Mouse (Mus musculus): Measurements from ENCODE around the gene Edem3. TPM values are rescaled to one million over a fixed set of nuclear protein-coding genes. Genes with fewer than 3 reads are reported as not detected.

The Edem3 gene
- polyA plus RNA-seq, 1 experiment from 2014 or later: 15.0 TPM

- Histone ChIP-seq H3K36me3 (peaks cover under 1% of the 10 kb centered on the region; the same call in 1 of the 2 replicates), H3K4me3 (peak overlapping the region; percentile 98), H3K27ac (peak overlapping the region; percentile 90), H3K27me3 (ENCODE audit: insufficient read depth, poor library complexity, severe bottlenecking) (no peaks in the 10 kb centered on the region), H3K4me1 (peaks cover 23% of the 10 kb centered on the region), H3K9me3 (no peaks in the 10 kb centered on the region)
- WGBS: 6% methylated on average over 36 of the region's 36 CpGs
- DNase-seq (ENCODE audit: low spot score): peak; percentile 81
Measured at GRCm38 (mm10) chr1:151755660-151756424, 671 bp downstream of the Edem3 start.

GRCm38 (mm10) chr1:151756425-151756728, 1.2 kb downstream of the Edem3 start:
- Histone ChIP-seq H3K4me1 (peaks cover 23% of the 10 kb centered on the region), H3K27me3 (ENCODE audit: insufficient read depth, poor library complexity, severe bottlenecking) (no peaks in the 10 kb centered on the region), H3K4me3 (peak overlapping the region; percentile 98), H3K36me3 (peaks cover 6% of the 10 kb centered on the region; the same call in 1 of the 2 replicates), H3K9me3 (no peaks in the 10 kb centered on the region), H3K27ac (no peak overlapping the region)
- 18% methylated on average over 1 of the region's 1 CpGs for WGBS
- no peak for DNase-seq (ENCODE audit: low spot score)

DNA sequence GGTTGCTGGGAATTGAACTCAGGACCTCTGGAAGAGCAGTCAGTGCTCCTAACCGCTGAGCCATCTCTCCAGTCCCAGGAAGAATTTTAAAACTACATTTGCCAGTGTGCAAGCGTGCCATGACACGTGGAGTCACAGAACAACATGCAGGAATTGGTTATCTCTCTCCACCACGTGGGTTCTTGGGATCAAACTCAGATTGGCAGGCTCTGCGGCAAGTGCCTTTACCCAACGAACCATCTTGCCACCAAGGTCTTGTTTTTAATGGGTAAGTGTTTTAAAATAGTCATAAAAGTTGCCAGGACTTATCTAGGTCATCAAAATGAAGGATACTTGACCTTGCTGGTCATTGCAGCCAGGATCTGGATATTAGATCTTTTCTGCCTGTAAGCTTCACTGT, 3.1 kb downstream of the Edem3 start:
- Histone ChIP-seq H3K27ac (no peak overlapping the region), H3K4me3 (no peak overlapping the region), H3K9me3 (no peaks in the 10 kb centered on the region), H3K36me3 (peaks cover 12% of the 10 kb centered on the region; the same call in 1 of the 2 replicates), H3K4me1 (peaks cover 23% of the 10 kb centered on the region), H3K27me3 (ENCODE audit: insufficient read depth, poor library complexity, severe bottlenecking) (no peaks in the 10 kb centered on the region)
- WGBS: 84% methylated on average over 6 of the region's 6 CpGs
- no peak for DNase-seq (ENCODE audit: low spot score)

- H3K4me1 ChIP-seq: peaks cover 22% of the 10 kb centered on the region
- no peak overlapping the region for H3K4me3 ChIP-seq
- WGBS: 78% methylated on average over 2 of the region's 2 CpGs
- no peak overlapping the region for H3K27ac ChIP-seq
- H3K9me3 ChIP-seq: no peaks in the 10 kb centered on the region
- peaks cover 12% of the 10 kb centered on the region; the same call in 1 of the 2 replicates for H3K36me3 ChIP-seq
- H3K27me3 ChIP-seq (ENCODE audit: insufficient read depth, poor library complexity, severe bottlenecking): no peaks in the 10 kb centered on the region
- no peak for DNase-seq (ENCODE audit: low spot score)
Measured at GRCm38 (mm10) chr1:151758991-151759390, 3.8 kb downstream of the Edem3 start.

DNA sequence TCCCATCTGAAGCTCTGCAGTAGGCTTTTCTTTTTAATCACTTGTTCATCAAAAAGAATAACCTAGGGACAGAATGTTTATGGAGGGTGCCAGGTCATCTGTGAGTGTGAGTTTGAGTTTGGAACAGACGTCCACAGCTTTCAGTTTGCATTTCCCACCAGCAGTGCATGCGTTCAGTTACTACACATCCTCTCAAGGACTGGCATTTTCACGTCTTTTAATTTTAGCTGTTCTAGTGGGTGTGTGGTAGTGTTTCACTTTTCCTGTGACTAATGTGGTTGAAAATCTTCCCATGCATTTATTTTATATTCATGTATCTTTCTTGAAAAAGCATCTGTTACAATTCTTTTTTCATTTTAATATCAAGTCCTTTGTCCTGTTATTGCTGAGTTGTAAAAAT, 9.1 kb downstream of the Edem3 start:
- Histone ChIP-seq H3K27me3 (ENCODE audit: insufficient read depth, poor library complexity, severe bottlenecking) (no peaks in the 10 kb centered on the region), H3K36me3 (peaks cover 15% of the 10 kb centered on the region; the same call in 1 of the 2 replicates), H3K4me1 (0 out of 2 replicates have a peak, but pooled peaks cover 4% of the 10 kb centered on the region), H3K4me3 (no peak overlapping the region), H3K9me3 (no peaks in the 10 kb centered on the region), H3K27ac (no peak overlapping the region)
- WGBS: 83% methylated on average over 3 of the region's 3 CpGs
- no peak for DNase-seq (ENCODE audit: low spot score)

DNA sequence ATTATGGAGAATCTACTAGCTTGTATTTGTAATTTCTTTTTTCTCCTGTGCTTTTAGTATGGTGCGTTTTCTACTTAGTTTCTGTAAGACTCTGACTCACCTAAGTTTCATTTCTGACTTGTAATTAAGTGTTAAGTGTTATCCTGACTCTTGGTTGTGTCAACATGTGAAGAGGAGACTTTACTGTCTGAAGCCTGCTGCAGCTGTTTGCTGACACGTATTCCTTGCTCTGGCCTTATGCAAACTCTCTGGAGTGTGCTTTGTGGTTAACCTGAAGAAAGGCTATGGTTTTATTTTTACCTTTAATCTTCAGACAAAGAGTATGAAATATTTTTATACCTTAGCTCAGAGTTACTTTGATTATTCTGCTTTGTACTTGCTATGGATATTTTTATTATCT, 11.0 kb downstream of the Edem3 start:
- Histone ChIP-seq H3K4me3 (no peak overlapping the region), H3K4me1 (0 out of 2 replicates have a peak, but pooled peaks cover 4% of the 10 kb centered on the region), H3K36me3 (peaks cover 17% of the 10 kb centered on the region), H3K9me3 (no peaks in the 10 kb centered on the region), H3K27ac (no peak overlapping the region), H3K27me3 (ENCODE audit: insufficient read depth, poor library complexity, severe bottlenecking) (no peaks in the 10 kb centered on the region)
- DNase-seq (ENCODE audit: low spot score): no peak
- WGBS: 81% methylated on average over 2 of the region's 2 CpGs

DNA sequence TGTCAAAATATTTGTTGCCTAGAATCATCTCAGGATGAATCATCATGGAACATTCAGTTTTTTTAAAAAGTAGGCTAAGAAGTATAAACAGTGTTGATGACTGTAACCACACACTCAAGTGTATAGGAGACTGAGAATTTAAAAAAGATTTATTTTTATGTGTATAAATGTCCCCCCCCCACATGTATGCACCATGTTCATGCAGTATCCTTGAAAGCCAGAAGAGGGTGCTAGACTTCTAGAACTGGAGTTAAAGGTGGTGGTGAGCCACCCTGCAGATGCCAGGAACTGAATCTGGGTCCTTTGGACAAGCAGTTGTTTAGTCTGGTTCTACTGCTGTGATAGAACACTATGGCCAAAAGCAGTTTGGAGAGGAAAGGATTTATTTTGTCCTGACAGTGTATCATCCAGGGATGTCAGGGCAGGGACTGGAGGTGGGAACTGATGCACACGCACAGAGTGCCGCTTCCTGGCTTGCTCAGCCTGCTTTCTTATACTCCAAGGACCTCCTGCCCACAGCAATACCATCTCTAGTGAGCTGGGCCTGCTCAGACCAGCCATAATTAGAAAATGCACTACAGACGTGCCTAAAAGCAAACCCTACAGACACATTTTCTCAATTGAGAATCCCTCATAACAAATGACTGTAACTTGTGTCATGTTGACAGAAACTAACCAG, 11.9 kb downstream of the Edem3 start:
- Histone ChIP-seq H3K4me3 (no peak overlapping the region), H3K9me3 (no peaks in the 10 kb centered on the region), H3K36me3 (peaks cover 21% of the 10 kb centered on the region), H3K27ac (no peak overlapping the region; the same call in 1 of the 2 replicates), H3K4me1 (0 out of 2 replicates have a peak, but pooled peaks cover 4% of the 10 kb centered on the region), H3K27me3 (ENCODE audit: insufficient read depth, poor library complexity, severe bottlenecking) (no peaks in the 10 kb centered on the region)
- 85% methylated on average over 3 of the region's 3 CpGs for WGBS
- DNase-seq (ENCODE audit: low spot score): no peak

DNA sequence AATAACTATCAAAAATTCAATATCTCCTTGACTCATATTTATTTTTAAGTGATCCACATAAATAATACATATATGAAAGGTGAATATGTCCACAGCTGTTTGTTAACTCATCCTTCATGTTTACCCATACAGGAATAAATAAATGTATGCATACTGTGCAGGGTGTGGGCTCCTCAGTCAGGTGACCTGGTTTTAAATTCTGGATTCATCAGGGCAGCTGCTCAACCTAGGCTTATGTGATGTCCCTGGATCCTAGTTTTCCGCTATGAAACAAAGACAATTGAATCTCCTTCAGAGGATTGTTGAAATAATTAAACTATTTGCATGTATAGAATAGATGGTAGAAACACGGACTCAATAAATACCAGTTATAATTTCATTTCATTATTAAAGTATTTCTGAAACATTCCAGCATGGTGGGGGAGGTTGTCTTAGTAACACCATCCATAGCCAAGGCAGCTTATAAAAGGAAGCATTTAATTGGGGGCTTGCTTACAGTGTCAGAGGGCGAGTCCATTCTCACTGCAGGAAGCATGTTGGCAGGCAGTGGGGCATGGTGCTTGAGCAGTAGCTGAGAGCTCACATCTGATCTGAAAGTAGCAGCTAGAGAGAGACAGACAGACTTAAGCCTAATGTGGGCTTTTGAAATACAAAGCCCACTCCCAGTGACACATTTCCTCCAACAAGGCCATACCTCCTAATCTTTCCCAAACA, 14.2 kb downstream of the Edem3 start:
- H3K36me3 ChIP-seq: peaks cover 20% of the 10 kb centered on the region
- no peaks in the 10 kb centered on the region for H3K27me3 ChIP-seq (ENCODE audit: insufficient read depth, poor library complexity, severe bottlenecking)
- H3K9me3 ChIP-seq: no peaks in the 10 kb centered on the region
- DNase-seq (ENCODE audit: low spot score): no peak
- H3K27ac ChIP-seq: no peak overlapping the region
- 89% methylated on average over 3 of the region's 3 CpGs for WGBS
- H3K4me1 ChIP-seq: no peaks in the 10 kb centered on the region
- H3K4me3 ChIP-seq: no peak overlapping the region

DNA sequence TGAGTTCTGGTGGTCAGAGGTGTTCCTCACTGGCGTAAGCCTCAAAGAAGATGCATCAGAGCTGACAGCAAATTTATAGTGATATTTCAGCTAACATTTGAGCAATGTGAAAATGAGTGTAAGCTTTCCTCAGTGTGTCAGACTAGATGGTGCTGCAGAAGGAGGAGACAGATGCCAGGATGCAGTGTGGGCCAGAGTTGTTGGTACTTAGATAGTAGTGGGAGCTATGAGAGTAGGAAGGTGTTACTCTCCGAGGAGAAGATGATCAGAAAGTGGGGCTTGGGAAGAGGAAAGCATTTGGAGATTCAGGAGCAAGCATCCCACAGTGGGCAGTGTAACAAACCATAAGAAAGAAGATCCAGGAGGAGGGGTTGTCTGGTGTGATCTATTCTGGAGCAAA, 22.4 kb downstream of the Edem3 start:
- no peak for DNase-seq (ENCODE audit: low spot score)
- H3K9me3 ChIP-seq: no peaks in the 10 kb centered on the region
- H3K4me1 ChIP-seq: no peaks in the 10 kb centered on the region
- H3K27ac ChIP-seq: no peak overlapping the region
- H3K36me3 ChIP-seq: peaks cover 57% of the 10 kb centered on the region
- H3K4me3 ChIP-seq: no peak overlapping the region
- 89% methylated on average over 2 of the region's 2 CpGs for WGBS
- no peaks in the 10 kb centered on the region for H3K27me3 ChIP-seq (ENCODE audit: insufficient read depth, poor library complexity, severe bottlenecking)

GRCm38 (mm10) chr1:151778592-151778991, 23.4 kb downstream of the Edem3 start:
- Histone ChIP-seq H3K27me3 (ENCODE audit: insufficient read depth, poor library complexity, severe bottlenecking) (no peaks in the 10 kb centered on the region), H3K4me1 (no peaks in the 10 kb centered on the region), H3K4me3 (no peak overlapping the region), H3K36me3 (peaks cover 57% of the 10 kb centered on the region), H3K9me3 (no peaks in the 10 kb centered on the region), H3K27ac (no peak overlapping the region)
- WGBS: 93% methylated on average over 1 of the region's 1 CpGs
- no peak for DNase-seq (ENCODE audit: low spot score)

GRCm38 (mm10) chr1:151779306-151779705, 24.1 kb downstream of the Edem3 start:
- H3K4me3 ChIP-seq: no peak overlapping the region
- H3K4me1 ChIP-seq: no peaks in the 10 kb centered on the region

DNA sequence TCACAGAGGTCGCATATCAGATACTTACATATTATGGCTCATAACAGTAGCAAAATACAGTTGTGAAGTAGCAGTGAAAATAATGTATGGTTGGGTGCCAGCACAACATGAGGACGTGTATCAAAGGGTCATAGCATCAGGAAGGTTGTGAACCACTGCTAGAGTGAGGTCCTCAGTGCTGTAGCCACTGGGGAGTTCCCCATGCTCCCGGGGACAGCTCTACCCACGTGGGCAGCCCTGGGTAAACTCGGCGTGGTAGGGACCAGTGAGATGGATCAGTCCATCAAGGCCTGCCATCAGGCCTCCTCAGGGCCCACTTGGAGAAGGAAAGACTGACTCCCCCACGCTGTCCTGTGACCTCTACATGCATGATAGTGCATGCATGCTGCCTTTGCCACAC, 26.3 kb downstream of the Edem3 start:
- no peak overlapping the region for H3K4me3 ChIP-seq
- no peak for DNase-seq (ENCODE audit: low spot score)
- no peaks in the 10 kb centered on the region for H3K9me3 ChIP-seq
- no peaks in the 10 kb centered on the region for H3K4me1 ChIP-seq
- no peaks in the 10 kb centered on the region for H3K27me3 ChIP-seq (ENCODE audit: insufficient read depth, poor library complexity, severe bottlenecking)
- H3K36me3 ChIP-seq: peaks cover 52% of the 10 kb centered on the region
- no peak overlapping the region for H3K27ac ChIP-seq
- 78% methylated on average over 7 of the region's 7 CpGs for WGBS

More at GRCm38 (mm10) chr1:151779306-151779705, 24.1 kb downstream of the Edem3 start:
- DNase-seq (ENCODE audit: low spot score): no peak
- no peaks in the 10 kb centered on the region for H3K27me3 ChIP-seq (ENCODE audit: insufficient read depth, poor library complexity, severe bottlenecking)
- no peaks in the 10 kb centered on the region for H3K9me3 ChIP-seq
- H3K27ac ChIP-seq: no peak overlapping the region
- WGBS: 64% methylated on average over 2 of the region's 2 CpGs
- H3K36me3 ChIP-seq: peaks cover 54% of the 10 kb centered on the region

- 89% methylated on average over 2 of the region's 2 CpGs for WGBS
- Histone ChIP-seq H3K4me3 (no peak overlapping the region), H3K9me3 (no peaks in the 10 kb centered on the region), H3K27me3 (ENCODE audit: insufficient read depth, poor library complexity, severe bottlenecking) (no peaks in the 10 kb centered on the region), H3K36me3 (peaks cover 38% of the 10 kb centered on the region), H3K4me1 (no peaks in the 10 kb centered on the region), H3K27ac (no peak overlapping the region)
- DNase-seq (ENCODE audit: low spot score): no peak
Measured at GRCm38 (mm10) chr1:151783403-151783802, 28.2 kb downstream of the Edem3 start.

All from heart, embryonic 10.5 days (tissue).